Mouse (Mus musculus) hindbrain, embryonic 15.5 days (tissue): Measurements from ENCODE around the gene Gpr137. TPM values are rescaled to one million over a fixed set of nuclear protein-coding genes. Genes with fewer than 3 reads are reported as not detected.
"Not testable (repeated sequence)": the region's sequence is repeated elsewhere in the genome, so short reads cannot be mapped to it uniquely, and the experiment has no call there.

ENCODE experiments used
- ATAC-seq: fragments of 200-750 bp; cut with Nextera tagmentation; 2 replicates; pipeline ENCODE4 v1.8.0; 2017; ENCODE audit warnings: low read depth, moderate number of reproducible peaks, moderate TSS enrichment; ENCODE audit not compliant: low FRiP score
- H3K27ac ChIP-seq: fragments of 300-500 bp; sonication (generic); replicated peaks from 2 replicates; pipeline ENCODE4 v1.5.1; 2015; ENCODE audit warnings: mild to moderate bottlenecking, inconsistent platforms
- H3K27me3 ChIP-seq: fragments of 300-500 bp; sonication (generic); 2 replicates; pipeline ENCODE4 v1.6.1; 2015; ENCODE audit warnings: control low read depth, inconsistent platforms
- H3K36me3 ChIP-seq: fragments of 300-500 bp; sonication (generic); 2 replicates; pipeline ENCODE4 v1.6.1; 2015; ENCODE audit warnings: control low read depth, inconsistent platforms
- H3K4me1 ChIP-seq: fragments of 300-500 bp; sonication (generic); replicated peaks from 2 replicates; pipeline ENCODE4 v1.6.1; 2015; ENCODE audit warnings: control low read depth, inconsistent platforms
- H3K4me2 ChIP-seq: fragments of 300-500 bp; sonication (generic); 2 replicates; pipeline ENCODE4 v1.6.1; 2015; ENCODE audit warnings: moderate library complexity, mild to moderate bottlenecking, inconsistent platforms
- H3K4me3 ChIP-seq: fragments of 300-500 bp; sonication (generic); 2 replicates; pipeline ENCODE4 v1.5.1; 2015; ENCODE audit warnings: mild to moderate bottlenecking, inconsistent platforms
- H3K9ac ChIP-seq: fragments of 300-500 bp; sonication (generic); 2 replicates; pipeline ENCODE4 v1.6.1; 2015; ENCODE audit warnings: inconsistent platforms
- H3K9me3 ChIP-seq: fragments of 300-500 bp; sonication (generic); 2 replicates; pipeline ENCODE4 v1.6.1; 2016; ENCODE audit warnings: control low read depth, inconsistent platforms
- WGBS: fragments of 180-500 bp; shearing (Covaris S2); methylation state at CpG from one replicate; pipeline ENCODE4 v1.1.7; 2015; 5-methylcytosine and 5-hydroxymethylcytosine counted together
- polyA plus RNA-seq: library from polyadenylated mRNA; unstranded; fragments of >200 nt; fragmentation: Nextera tagmentation; extraction: Ambion mirVana; gene quantifications from 2 replicates; pipeline ENCODE4 v1.2.1, GENCODE M21; 2015

Gpr137 gene
- polyA plus RNA-seq, 1 experiment from 2014 or later = 79.2 TPM

GRCm38 (mm10) chr19:6913036-6913435 lies 29.2 kb downstream of the Gpr137 start:
- Histone ChIP-seq H3K9me3 (no peaks in the 10 kb centered on the region), H3K4me1 (peaks cover 24% of the 10 kb centered on the region), H3K9ac (no peak overlapping the region), H3K27me3 (no peaks in the 10 kb centered on the region), H3K36me3 (peaks cover 27% of the 10 kb centered on the region), H3K4me2 (no peak overlapping the region), H3K4me3 (no peak overlapping the region), H3K27ac (no peak overlapping the region)
- WGBS = 95% methylated on average over 6 of the region's 6 CpGs
- ATAC-seq = no peak

- WGBS = 96% methylated on average over 15 of the region's 15 CpGs
- no peak for ATAC-seq
- Histone ChIP-seq H3K9ac (no peak overlapping the region), H3K4me2 (no peak overlapping the region), H3K27ac (no peak overlapping the region), H3K4me3 (no peak overlapping the region), H3K4me1 (peaks cover 30% of the 10 kb centered on the region), H3K36me3 (peaks cover 27% of the 10 kb centered on the region), H3K9me3 (no peaks in the 10 kb centered on the region), H3K27me3 (no peaks in the 10 kb centered on the region)
These were observed 29.9 kb downstream of the Gpr137 start for GRCm38 (mm10) chr19:6912205-6912970.

- 87% methylated on average over 19 of the region's 19 CpGs for WGBS
- peaks cover 35% of the 10 kb centered on the region for H3K36me3 ChIP-seq
- peaks cover 37% of the 10 kb centered on the region for H3K4me1 ChIP-seq
- ATAC-seq = no peak
- H3K27ac ChIP-seq = no peak overlapping the region
- peak overlapping the region; percentile 82 for H3K4me2 ChIP-seq
- H3K9ac ChIP-seq = 0 out of 2 replicates have a peak overlapping the region, but pooled peaks have one; percentile 4
- H3K4me3 ChIP-seq = peak overlapping the region; percentile 10; the same call in 1 of the 2 replicates
- no peaks in the 10 kb centered on the region for H3K27me3 ChIP-seq
- no peaks in the 10 kb centered on the region for H3K9me3 ChIP-seq
These were observed 30.9 kb downstream of the Gpr137 start for GRCm38 (mm10) chr19:6911101-6912074.

GRCm38 (mm10) chr19:6910306-6910705 lies 32.0 kb downstream of the Gpr137 start:
- H3K27me3 ChIP-seq, ATAC-seq, H3K9me3 ChIP-seq: not testable (repeated sequence)
- Histone ChIP-seq H3K4me3 (peak overlapping the region; percentile 52), H3K27ac (peak overlapping the region; percentile 99), H3K9ac (peak overlapping the region; percentile 70), H3K4me1 (peaks cover 37% of the 10 kb centered on the region), H3K4me2 (peak overlapping the region; percentile 82), H3K36me3 (peaks cover 43% of the 10 kb centered on the region)
- WGBS = under 1% methylated on average over 30 of the region's 30 CpGs

GRCm38 (mm10) chr19:6909507-6910289 lies 32.6 kb downstream of the Gpr137 start, which contains the start of the genes Trmt112 and Prdx5:
Trmt112 (plus strand) TSS chr19:6909698.
Prdx5 (minus strand) TSS chr19:6910106.
- Histone ChIP-seq H3K9me3 (no peaks in the 10 kb centered on the region), H3K36me3 (peaks cover 49% of the 10 kb centered on the region), H3K9ac (peak within 1 kb of the TSS; percentile 70), H3K27me3 (no peaks in the 10 kb centered on the region), H3K4me1 (peaks cover 37% of the 10 kb centered on the region), H3K4me3 (peak within 1 kb of the TSS; percentile 52), H3K27ac (peak within 1 kb of the TSS; percentile 99), H3K4me2 (peak within 1 kb of the TSS; percentile 82)
- WGBS = under 1% methylated on average over 65 of the region's 65 CpGs
- ATAC-seq = peak; percentile 95

- 14% methylated on average over 11 of the region's 11 CpGs for WGBS
- peak overlapping the region; percentile 99 for H3K27ac ChIP-seq
- peaks cover 52% of the 10 kb centered on the region for H3K36me3 ChIP-seq
- no peaks in the 10 kb centered on the region for H3K27me3 ChIP-seq
- peak overlapping the region; percentile 52 for H3K4me3 ChIP-seq
- no peak for ATAC-seq
- no peaks in the 10 kb centered on the region for H3K9me3 ChIP-seq
- peak overlapping the region; percentile 82 for H3K4me2 ChIP-seq
- H3K9ac ChIP-seq = peak overlapping the region; percentile 70
- peaks cover 37% of the 10 kb centered on the region for H3K4me1 ChIP-seq
These were observed 33.3 kb downstream of the Gpr137 start for GRCm38 (mm10) chr19:6909021-6909420.

GRCm38 (mm10) chr19:6907811-6908540 lies 34.3 kb downstream of the Gpr137 start:
- Histone ChIP-seq H3K4me2 (peak overlapping the region; percentile 82), H3K9ac (0 out of 2 replicates have a peak overlapping the region, but pooled peaks have one; percentile 0), H3K27me3 (no peaks in the 10 kb centered on the region), H3K27ac (no peak overlapping the region), H3K36me3 (peaks cover 42% of the 10 kb centered on the region), H3K4me3 (peak overlapping the region; percentile 52), H3K4me1 (peaks cover 37% of the 10 kb centered on the region), H3K9me3 (no peaks in the 10 kb centered on the region)
- no peak for ATAC-seq
- WGBS = 84% methylated on average over 7 of the region's 7 CpGs

- WGBS = 94% methylated on average over 8 of the region's 8 CpGs
- H3K4me3 ChIP-seq = no peak overlapping the region
- peaks cover 37% of the 10 kb centered on the region for H3K4me1 ChIP-seq
- peaks cover 34% of the 10 kb centered on the region for H3K36me3 ChIP-seq
- no peaks in the 10 kb centered on the region for H3K9me3 ChIP-seq
- H3K4me2 ChIP-seq = no peak overlapping the region
- H3K27me3 ChIP-seq = no peaks in the 10 kb centered on the region
- no peak overlapping the region for H3K9ac ChIP-seq
- ATAC-seq = no peak
- H3K27ac ChIP-seq = no peak overlapping the region
These were observed 35.2 kb downstream of the Gpr137 start for GRCm38 (mm10) chr19:6907094-6907493.

GRCm38 (mm10) chr19:6906199-6906598 lies 36.1 kb downstream of the Gpr137 start:
- no peak overlapping the region for H3K27ac ChIP-seq
- H3K9ac ChIP-seq = no peak overlapping the region
- H3K36me3 ChIP-seq = peaks cover 25% of the 10 kb centered on the region
- peaks cover 30% of the 10 kb centered on the region for H3K4me1 ChIP-seq
- H3K9me3 ChIP-seq = no peaks in the 10 kb centered on the region
- no peaks in the 10 kb centered on the region for H3K27me3 ChIP-seq
- no peak overlapping the region for H3K4me3 ChIP-seq
- ATAC-seq = no peak
- no peak overlapping the region for H3K4me2 ChIP-seq
- 85% methylated on average over 3 of the region's 3 CpGs for WGBS

- Histone ChIP-seq H3K9me3 (no peaks in the 10 kb centered on the region), H3K27me3 (no peaks in the 10 kb centered on the region), H3K4me3 (no peak overlapping the region), H3K4me1 (peaks cover 26% of the 10 kb centered on the region), H3K36me3 (peaks cover 25% of the 10 kb centered on the region), H3K27ac (no peak overlapping the region), H3K9ac (no peak overlapping the region), H3K4me2 (no peak overlapping the region)
- no peak for ATAC-seq
- 98% methylated on average over 11 of the region's 11 CpGs for WGBS
These were observed 36.7 kb downstream of the Gpr137 start for GRCm38 (mm10) chr19:6905498-6906159.
